Mouse (Mus musculus) layer of hippocampus, postnatal 25 days (tissue): ENCODE measurements at regions not wholly inside any gene's neighbourhood (a gene's known extent, or its start where the extent isn't known, plus 50 kb on each side); places are given as distances from the start of the nearest gene placed in this dataset.
"Not testable (repeated sequence)": the region's sequence is repeated elsewhere in the genome, so short reads cannot be mapped to it uniquely, and the experiment has no call there.

ENCODE experiments used
- DNase-seq, 2 experiments: peaks; one replicate each; pipeline ENCODE4 v3.0.0; 2022; ENCODE audit warnings: mixed read lengths in 2 of 2, low spot score in 1 of 2; ENCODE audit errors: extremely low spot score in 1 of 2

DNA sequence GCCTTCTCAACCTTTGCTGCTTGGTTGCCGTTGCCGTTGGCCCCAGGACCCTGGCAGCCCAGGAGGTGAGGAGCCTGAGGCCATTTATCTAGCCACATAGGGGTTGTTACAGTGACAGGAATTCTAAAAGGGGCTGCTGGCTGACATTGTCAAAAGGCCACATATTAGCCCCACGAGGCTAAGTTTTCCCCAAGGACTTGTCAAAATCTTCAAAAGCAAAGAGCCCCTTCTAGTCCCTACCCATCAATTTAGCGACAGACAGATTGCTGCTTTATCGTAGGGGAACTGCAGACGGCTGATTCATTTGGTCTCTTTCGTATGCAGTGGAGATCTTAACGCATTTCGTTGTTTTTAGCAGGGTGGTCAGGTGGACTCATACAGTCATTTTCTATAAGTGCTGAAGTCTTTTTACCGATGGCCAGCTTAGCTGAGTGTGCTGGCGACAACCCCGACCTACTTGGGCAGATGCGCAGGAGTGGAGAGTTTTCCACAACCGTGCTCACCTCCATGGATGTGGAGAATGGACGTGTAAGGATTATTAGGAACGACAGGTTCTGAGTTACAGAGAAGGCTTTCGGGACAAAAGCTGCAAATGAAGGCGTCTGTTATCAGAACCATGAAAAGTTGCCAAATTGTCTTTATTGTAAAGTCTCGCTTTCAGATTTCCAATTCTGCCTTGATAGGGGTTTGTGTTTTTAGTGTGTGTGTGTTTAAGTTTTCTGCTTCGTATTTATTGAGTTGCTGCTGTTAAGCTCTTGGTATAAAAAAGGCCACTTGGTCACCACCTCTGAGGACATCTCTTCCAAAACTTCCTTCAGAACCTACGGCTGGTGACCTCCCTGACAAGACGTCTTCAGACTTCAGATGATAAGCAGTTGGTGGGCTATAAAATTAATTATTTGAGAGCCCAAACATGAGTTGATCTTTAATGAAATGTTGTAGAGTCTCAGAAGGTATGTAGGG lies 123.7 kb upstream of the Cpsf6 start:
- DNase-seq, result no peak

DNA sequence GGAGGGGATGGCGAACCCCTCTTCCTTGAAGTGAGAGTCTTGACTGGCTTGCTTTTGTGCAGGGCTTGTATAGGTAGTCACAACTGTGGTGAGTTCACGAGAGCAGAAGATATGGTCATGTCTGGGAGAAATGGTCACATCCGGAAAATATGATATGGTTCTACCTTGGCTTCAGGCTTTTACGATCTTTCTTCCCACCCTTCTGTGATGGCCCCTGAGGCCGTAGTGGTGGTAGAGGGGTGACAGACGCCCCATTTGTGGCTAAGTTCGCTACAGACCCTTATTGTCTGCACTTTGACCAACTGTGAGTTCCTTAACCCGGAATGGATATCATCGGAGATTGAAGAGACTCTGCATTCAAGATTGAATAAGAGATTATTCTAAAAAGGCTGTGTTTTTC lies 122.9 kb upstream of the Cpsf6 start:
- no peak for DNase-seq

DNA sequence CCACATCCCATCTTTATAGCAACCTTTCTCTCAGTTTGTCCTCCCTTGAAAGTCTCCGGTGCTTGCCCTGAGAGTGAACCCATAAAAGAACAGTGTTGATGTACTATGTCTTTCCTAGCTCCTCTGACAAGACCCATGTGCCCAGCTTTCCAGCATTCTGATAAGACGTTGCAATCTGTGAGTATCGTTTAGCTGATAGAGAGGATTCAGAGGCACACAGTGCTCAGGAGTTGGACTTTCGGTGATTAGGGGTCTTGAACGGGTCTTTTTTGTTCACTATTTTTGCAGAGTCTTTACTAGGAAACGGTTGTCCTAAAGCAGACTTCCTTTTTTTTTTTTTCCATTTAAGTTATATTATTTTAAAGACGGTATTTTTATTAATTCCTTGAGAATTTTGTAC lies 122.3 kb upstream of the Cpsf6 start:
- no peak for DNase-seq

DNA sequence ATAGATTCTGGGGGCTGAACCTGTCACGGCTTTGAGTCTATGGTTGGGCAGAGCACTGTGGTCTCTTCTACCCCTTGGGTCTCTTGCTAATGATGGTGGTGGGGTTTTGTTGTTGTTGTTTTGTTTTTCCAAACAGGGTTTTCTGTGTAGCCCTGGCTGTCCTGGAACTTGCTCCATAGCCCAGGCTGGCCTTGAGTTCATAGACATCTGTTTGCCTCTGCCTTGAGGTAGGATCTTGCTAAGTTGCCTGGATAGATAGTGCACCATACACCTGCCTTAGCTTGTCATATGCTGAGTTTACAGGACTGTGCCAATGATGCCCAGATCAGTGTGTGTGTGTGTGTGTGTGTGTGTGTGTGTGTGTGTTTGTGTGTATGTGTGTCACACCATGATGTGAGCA lies 121.6 kb upstream of the Cpsf6 start:
- no peak for DNase-seq

DNA sequence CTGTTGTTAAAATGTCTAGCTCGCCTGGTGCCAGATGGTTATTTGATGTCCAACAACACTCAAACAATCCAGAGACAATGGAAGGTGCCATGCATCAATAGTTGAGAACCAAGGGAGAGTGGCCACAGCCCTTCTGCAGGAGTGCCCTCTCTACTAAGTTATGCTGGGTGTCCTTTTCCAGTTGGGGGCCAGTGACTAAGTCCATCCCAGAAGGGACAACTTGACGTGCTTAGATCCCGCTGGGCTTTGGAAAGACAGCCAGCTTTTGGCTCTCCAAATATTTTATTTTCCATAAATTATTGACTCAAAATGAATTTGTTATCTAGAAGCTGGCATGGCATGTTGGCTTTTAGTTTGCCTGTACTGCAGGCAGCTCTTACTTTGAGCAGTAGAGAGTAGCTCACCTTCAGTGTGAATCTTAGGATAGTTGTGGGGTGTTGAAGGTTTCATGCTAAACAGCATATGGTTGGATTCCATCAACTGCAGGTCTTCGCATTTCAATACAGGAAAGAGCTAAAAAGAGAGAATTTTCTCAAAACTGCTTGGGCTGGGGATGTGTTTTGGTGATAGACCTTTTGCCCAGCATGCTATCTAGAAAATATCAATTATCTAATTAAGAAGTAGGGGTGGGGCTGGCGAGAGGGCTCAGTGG lies 120.8 kb upstream of the Cpsf6 start:
- DNase-seq, result no peak

DNA sequence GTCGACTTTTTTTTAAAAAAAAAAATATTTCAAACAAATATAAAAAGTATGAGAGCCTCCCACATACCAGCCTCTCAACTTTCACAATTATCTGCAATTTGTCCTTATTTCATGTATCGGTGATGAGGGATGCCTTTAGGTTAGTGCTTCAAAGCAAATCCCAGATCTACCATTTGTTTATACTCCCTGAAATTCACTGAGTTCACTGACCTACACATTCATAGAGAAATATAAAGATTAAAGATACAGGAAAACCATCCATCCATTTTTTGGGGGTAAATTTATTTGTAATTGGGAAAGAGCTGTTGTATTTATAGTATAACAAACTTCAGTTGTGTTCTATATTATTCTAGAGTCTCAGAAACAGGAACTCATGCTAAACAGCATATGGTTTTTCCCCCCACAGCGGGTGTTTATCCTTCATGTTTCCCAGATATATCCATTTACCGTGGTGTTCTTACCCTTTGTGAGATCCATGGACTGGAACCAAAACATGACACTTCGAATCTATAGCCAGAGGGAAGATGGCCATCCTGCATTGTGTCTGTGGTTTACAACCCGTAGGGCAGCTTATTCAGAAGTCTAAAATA lies 120.1 kb upstream of the Cpsf6 start:
- DNase-seq, result no peak

DNA sequence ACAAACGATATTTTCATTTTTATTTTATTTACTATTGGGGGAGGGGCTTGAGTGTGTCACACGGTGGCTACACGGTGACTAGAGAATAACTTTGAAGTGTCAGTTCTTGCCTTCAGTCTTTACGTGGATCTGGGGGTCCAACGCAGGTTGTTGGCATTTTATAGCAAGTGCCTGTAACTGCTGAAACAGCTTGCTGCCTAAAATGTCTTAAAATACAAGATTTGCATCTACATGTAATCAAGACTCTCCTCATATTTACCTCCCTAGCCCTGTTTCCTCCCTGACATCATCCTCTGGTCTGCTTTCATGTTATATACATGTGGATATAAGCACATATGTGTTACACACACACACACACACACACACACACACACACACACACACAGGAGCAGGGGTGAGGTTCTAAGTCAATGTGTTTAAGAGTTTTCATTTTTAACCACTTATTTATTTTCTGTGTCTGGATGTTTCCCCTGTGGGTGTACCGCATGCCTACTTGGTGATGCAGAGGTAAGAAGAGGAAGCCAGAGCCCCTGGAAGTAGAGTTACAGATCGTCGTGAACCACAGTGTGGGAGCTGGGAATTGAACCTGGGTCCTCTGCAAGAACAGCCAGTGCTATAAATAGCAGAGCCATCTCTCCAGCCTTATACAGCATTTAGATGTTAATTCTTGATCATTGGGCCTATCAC lies 119.5 kb upstream of the Cpsf6 start:
- DNase-seq, result no peak

DNA sequence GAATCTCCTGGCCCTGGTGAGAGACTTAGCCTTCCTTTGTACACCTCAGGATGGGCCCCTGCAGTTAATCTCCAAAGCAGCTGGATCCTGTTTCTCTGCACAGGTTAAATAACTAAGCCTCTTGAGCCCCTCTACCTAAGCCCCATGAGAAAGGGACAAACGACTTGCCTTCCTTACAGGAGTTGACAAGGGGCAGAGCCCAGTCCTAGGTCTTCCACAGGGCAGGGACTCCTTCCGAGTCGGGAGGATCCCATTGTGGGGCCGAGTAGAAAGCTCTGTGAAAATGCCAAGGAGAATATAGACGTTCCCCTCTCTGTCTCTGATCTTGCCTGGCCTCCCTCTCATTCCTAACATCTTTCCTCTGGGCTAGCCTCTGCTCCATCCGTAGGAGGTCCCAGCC lies 118.7 kb upstream of the Cpsf6 start:
- DNase-seq, result no peak

DNA sequence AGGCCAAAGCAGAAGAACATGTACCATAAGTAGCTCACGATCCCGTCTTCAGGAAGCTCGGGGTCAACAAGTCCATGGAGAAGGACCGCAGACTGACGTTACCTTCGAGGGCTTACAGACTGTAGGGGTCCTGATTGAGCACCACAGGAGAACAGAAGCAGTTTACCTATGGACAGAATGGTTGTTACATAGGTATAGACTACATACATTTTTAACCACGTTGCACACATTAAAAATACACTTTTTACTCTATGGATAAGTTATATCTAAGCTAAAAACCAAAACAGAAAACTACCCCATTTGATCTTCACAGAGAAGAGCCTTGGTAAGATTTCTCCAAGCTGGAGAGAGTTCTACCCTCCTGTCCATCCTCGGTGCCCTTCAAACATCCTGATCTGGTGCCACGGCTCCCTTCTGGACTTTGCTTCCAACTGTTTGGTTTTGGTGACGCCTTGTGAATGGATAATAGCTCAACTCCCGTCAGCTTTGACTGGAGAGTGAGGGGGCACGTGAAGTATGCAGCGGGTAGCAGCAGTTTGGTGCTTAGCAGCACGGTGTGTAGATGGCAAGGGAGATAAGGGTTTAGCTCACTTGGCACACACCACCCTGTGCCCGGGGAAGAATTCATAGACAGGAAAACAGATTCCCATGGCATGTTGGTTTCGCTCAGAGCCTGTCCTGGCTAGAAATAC lies 117.9 kb upstream of the Cpsf6 start:
- no peak for DNase-seq

DNA sequence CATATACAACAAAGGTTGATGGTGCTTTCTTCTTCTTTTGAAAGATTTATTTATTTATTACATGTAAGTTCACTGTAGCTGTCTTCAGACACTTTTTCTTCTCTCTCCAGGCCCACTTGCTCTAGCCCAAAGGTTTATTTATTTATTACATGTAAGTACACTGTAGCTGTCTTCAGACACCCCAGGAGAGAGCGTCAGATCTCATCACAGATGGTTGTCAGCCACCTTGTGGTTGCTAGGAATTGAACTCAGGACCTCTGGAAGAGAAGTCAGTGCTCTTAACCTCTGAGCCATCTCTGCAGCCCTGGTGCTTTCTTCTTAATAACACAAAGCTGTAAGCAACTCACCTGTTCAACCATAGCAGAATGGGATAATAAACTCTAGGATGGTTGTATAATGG lies 117.3 kb upstream of the Cpsf6 start:
- not testable (repeated sequence) for DNase-seq

DNA sequence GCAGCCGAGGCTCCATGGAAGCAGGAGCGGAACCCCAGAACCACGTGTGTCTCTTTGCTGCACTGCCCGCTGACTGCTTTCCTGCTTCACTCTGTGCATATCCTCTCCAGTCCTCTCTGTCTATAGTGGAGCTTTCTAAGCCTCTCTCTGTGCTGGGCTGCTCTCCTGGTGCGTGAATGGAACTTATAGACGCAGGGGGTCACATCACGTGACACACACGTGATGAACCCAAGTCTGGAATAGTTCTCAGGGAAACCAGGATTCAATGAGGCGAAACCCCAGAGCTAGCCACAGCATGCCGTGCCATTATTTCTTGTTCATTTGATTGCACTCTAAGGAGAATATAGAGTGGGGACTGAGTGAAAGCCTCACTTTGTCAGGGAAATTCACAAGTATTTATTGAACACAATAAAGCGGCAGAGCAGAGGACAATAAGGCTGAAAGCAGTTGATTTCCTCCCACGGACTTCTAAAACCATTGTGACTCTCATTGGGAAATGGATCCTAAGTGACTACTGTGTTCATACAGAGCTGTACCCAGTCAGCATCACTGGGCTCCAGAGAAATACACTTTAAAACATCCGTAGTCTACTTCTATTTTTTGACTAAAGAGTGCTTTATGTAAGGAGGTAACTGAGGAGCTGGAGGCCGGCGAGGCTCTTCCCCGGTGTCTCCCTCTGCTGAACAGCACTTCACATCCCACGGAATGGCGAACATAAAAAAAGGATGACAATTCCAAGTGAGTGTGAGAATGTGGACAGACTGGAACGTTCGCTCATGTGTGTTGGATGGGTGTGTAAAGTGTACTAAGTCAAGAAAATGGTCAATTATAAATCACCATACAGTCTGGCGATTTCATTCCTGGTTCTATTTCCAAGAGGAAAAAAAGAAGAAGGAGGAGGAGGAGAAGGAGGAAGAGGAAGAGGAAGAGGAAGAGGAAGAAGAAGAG lies 116.5 kb upstream of the Cpsf6 start:
- no peak for DNase-seq

DNA sequence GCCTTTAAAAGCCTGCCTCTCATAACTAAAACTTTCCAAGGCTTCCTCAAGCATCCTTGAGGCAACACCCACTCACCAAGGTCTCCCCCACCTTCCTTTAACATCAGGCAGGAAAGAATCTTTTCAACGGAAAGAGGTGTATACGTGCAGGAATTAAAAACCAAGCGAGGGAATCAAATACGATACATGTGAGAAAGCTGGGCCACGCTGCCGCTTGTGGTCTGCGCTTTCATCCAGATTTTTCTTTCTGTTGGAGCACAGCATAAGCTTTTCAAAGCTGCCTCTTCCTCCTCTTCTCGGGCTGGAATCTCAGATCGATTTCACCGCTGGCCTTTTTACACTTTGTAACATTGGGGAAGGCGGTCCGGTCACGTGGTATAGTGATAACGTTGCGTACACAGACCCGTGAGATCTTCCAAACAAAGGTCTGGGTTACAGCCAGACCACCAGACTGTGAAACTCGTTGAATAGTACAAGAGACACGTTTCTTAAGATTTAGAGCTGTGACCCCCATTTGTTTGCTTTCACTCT lies 114.4 kb upstream of the Cpsf6 start:
- DNase-seq, result no peak

DNA sequence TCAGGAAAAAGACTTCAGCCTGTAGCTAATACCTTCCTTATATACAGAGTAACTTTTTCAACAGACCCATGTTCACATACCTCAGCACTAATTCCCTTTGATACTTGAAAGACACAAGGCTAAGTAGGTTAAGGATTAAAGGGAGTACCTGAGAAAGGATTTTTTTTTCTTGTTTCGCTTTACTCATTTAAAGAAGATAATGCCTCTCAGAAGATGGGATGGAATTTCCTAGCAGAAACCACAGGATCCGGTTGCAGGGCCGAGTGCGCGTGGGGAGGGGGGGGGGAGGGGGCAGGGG lies 114.0 kb upstream of the Cpsf6 start:
- DNase-seq, result no peak

DNA sequence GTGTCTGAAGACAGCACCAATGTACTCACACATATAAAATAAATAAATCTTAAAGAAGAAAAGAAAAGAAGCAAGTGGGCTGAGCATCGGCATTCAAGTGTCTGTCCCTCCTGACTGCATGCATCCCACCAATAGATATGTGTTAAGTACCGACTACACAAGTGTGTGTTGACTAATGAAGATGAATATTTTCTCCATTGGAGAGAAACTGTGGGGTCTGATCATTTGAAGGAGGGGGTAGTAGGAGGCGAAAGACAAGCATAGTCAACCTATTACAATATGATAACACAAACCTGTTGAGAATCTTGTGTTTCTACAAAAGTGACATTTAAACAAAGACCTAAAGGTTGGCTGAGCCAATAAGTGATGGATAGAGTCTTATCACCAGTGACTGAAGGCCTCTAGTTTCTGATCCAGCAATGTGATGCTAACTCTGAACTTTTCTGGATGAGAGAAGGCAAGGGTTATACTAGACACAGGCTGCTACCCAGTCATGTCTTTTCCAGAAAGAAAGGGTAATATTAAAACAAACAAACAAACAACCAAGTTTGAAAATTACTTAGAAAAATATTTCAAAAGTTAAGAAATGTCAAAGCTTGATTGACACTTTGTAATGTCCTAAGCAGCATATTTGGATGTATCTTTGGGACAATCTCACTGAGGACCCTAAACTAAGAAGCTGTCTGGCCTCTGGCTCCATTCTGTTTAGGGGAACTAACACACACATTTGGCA lies 113.4 kb upstream of the Cpsf6 start:
- no peak for DNase-seq

DNA sequence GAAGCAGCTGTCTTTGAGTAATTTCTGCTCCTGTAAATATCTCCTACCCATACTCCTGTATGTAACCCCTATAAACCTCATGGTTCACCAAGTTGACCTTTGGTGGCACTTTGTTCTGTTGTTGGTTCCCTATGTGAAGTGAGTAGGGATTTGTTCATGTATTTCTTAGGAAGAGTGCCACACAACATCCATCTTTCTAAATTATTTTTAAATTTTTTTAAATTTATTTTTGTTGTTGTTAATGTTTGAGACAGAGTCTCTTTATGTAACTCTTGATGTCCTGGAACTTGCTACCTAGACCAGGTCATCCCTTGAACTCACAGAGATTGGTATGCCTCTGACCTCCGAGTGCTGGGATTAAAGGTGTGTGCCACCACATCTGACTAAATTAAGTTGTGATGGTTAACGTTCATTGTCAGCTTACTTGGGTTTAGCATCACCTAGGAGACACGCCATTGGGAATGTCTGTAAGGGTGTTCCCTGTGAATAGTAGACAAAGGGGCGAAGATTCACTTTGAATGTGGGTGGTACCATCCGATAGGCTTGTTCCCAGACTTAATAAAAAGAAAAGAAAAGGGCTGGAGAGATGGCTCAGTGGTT lies 112.7 kb upstream of the Cpsf6 start:
- no peak for DNase-seq

DNA sequence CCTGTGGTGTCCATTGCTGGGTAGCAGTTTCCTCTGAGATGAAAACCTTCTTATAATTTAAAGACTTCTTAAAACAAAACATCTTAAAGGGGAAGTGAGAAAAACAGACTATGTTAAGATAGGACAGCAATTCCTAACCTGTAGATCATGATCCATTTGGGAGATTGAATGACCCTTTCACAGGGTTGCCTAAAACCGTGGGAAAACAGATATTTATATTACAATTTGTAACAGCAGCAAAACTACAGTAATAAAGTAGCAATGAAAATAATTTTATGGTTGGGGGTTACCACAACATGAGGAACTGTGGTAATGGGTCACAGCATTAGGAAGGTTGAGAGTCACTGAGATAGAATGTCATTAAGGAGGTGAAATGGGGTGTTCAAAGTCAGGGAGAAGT lies 111.9 kb upstream of the Cpsf6 start:
- no peak for DNase-seq

DNA sequence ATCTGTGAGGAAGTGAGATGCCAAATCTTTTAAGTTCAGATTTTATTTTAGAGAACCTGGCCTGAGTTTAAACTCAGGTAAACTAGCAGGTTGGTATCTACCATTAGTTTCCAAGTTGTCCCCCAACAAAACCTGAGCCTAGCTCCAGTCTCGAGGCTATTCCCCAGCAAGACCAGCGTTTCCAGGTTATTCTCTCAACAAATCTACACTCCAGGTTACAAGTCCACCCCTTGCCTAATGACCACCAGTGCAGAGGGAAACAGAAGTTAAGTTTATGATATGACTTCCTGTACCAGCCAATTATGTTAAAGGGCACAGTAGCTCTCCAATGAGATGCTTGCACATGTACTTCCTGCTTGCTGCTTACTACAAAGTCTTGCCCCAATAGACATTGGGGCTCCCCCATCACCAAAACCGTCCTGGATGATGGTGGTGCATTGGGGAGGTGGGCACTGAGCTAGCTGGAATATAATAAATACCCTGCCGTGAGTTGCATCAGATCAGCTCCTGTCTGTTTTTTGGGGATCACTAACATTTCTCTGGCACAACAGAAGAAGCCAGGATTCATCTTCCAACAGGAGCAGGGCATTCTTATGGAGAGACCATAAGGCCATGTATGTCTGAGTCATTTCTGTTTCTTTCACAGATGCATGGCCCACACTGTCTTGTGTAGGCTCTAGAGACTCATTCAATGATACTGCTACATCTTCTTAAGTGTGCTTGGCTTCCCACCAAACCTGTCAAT lies 111.2 kb upstream of the Cpsf6 start:
- no peak for DNase-seq
